Mouse (Mus musculus): Measurements from ENCODE around the gene Ppp3ca.

- TF ChIP-seq CTCF (IDR thresholded peaks at IDR 0.05; ENCODE audit: low read depth, low read length): no peak
- no peak for TF ChIP-seq POLR2A (IDR thresholded peaks at IDR 0.05; ENCODE audit: borderline replicate concordance, low read depth, low read length)
Observed at GRCm38 (mm10) chr3:136777787-136778216, 107.9 kb downstream of the Ppp3ca start.

All from bone marrow macrophage, adult 2 months (primary cell).